Mouse (Mus musculus) hindbrain, embryonic 15.5 days (tissue): ENCODE measurements around the gene Syt9. TPM values are rescaled to one million over a fixed set of nuclear protein-coding genes. Genes with fewer than 3 reads are reported as not detected.

ENCODE experiments used
- ATAC-seq: fragments of 200-750 bp; cut with Nextera tagmentation; 2 replicates; pipeline ENCODE4 v1.8.0; 2017; ENCODE audit warnings: low read depth, moderate number of reproducible peaks, moderate TSS enrichment; ENCODE audit not compliant: low FRiP score
- H3K27ac ChIP-seq: fragments of 300-500 bp; sonication (generic); replicated peaks from 2 replicates; pipeline ENCODE4 v1.5.1; 2015; ENCODE audit warnings: mild to moderate bottlenecking, inconsistent platforms
- H3K27me3 ChIP-seq: fragments of 300-500 bp; sonication (generic); 2 replicates; pipeline ENCODE4 v1.6.1; 2015; ENCODE audit warnings: control low read depth, inconsistent platforms
- H3K36me3 ChIP-seq: fragments of 300-500 bp; sonication (generic); 2 replicates; pipeline ENCODE4 v1.6.1; 2015; ENCODE audit warnings: control low read depth, inconsistent platforms
- H3K4me1 ChIP-seq: fragments of 300-500 bp; sonication (generic); replicated peaks from 2 replicates; pipeline ENCODE4 v1.6.1; 2015; ENCODE audit warnings: control low read depth, inconsistent platforms
- H3K4me2 ChIP-seq: fragments of 300-500 bp; sonication (generic); 2 replicates; pipeline ENCODE4 v1.6.1; 2015; ENCODE audit warnings: moderate library complexity, mild to moderate bottlenecking, inconsistent platforms
- H3K4me3 ChIP-seq: fragments of 300-500 bp; sonication (generic); 2 replicates; pipeline ENCODE4 v1.5.1; 2015; ENCODE audit warnings: mild to moderate bottlenecking, inconsistent platforms
- H3K9ac ChIP-seq: fragments of 300-500 bp; sonication (generic); 2 replicates; pipeline ENCODE4 v1.6.1; 2015; ENCODE audit warnings: inconsistent platforms
- H3K9me3 ChIP-seq: fragments of 300-500 bp; sonication (generic); 2 replicates; pipeline ENCODE4 v1.6.1; 2016; ENCODE audit warnings: control low read depth, inconsistent platforms
- WGBS: fragments of 180-500 bp; shearing (Covaris S2); methylation state at CpG from one replicate; pipeline ENCODE4 v1.1.7; 2015; 5-methylcytosine and 5-hydroxymethylcytosine counted together
- polyA plus RNA-seq: library from polyadenylated mRNA; unstranded; fragments of >200 nt; fragmentation: Nextera tagmentation; extraction: Ambion mirVana; gene quantifications from 2 replicates; pipeline ENCODE4 v1.2.1, GENCODE M21; 2015

Gene Syt9
- polyA plus RNA-seq, 1 experiment from 2014 or later = 12.7 TPM

DNA sequence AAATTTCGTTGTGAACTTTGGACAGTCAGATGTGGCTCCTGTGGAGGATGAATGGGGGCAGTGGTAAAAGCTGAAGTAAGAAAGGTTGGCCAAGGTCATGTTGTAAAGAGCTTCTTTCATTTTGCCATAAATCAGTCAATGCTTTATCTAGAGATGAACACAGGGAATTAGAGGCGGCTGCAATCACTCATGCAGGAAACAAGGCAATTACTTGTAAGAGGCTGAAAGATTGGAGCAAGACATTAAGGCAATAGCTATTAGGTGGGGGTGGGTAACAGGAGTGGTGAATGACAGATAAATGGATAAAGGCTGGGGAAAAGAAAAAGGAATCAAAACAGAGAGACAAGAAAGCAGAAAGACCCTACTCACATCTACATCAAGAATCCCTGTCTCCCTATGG is 193.2 kb downstream of the Syt9 start:
- H3K4me2 ChIP-seq = no peak overlapping the region
- no peaks in the 10 kb centered on the region for H3K9me3 ChIP-seq
- 45% methylated on average over 2 of the region's 2 CpGs for WGBS
- ATAC-seq = no peak
- no peak overlapping the region for H3K4me3 ChIP-seq
- H3K27ac ChIP-seq = no peak overlapping the region
- no peaks in the 10 kb centered on the region for H3K36me3 ChIP-seq
- no peaks in the 10 kb centered on the region for H3K27me3 ChIP-seq
- no peaks in the 10 kb centered on the region for H3K4me1 ChIP-seq
- H3K9ac ChIP-seq = no peak overlapping the region

DNA sequence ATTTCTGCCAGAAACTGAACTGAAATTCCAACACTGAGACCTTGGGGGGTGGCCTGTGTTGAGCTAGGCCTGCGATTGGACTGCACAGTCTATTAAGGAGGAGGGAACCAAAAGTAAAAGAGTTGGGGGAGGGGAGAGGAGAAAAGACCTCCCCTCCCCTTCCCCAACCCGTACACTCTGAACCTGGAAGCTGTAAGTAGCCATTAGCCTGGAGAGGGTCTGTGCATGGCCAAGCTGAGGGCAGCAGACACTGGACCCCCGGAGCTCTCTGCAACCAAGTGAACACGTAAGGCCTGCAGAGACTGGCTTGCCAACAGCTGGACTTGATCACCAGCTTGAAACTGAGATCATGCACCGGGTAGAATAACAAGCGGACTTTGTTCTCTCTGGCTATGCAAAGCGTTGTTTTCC is 196.7 kb downstream of the Syt9 start, which contains the start of gene Olfml1:
Gene Olfml1, plus strand, starts transcription at position 186 of the 411 bp plus-strand sequence.
- Histone ChIP-seq H3K4me2 (no peak within 1 kb of the TSS), H3K4me1 (no peaks in the 10 kb centered on the region), H3K9ac (no peak within 1 kb of the TSS), H3K4me3 (no peak within 1 kb of the TSS), H3K27me3 (no peaks in the 10 kb centered on the region), H3K9me3 (no peaks in the 10 kb centered on the region), H3K36me3 (no peaks in the 10 kb centered on the region), H3K27ac (0 out of 2 replicates have a peak within 1 kb of the TSS, but pooled peaks have one; percentile 14)
- 66% methylated on average over 7 of the region's 7 CpGs for WGBS
- peak; percentile 54; the same call in 1 of the 2 replicates for ATAC-seq

DNA sequence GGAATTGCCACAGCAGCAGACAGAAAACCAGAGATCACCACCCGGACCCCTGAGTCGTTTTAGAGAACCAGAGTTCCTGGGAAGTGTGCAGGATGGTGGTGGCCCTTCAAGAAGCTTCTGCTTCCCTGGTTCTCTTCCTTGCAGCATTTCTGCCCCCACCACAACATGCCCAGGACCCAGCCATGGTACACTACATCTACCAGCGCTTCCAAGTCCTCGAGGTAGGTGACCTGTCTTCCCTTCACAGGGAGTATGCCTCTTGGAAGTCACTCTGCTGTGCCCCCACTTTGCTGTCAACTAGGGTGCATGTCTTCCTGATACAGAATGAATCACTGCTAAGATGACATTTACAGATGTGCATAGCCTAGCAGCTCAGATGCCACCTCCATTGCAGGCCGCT is 197.1 kb downstream of the Syt9 start:
- H3K4me3 ChIP-seq = no peak overlapping the region
- no peak overlapping the region for H3K9ac ChIP-seq
- 89% methylated on average over 5 of the region's 5 CpGs for WGBS
- no peaks in the 10 kb centered on the region for H3K36me3 ChIP-seq
- no peak for ATAC-seq
- no peak overlapping the region for H3K4me2 ChIP-seq
- no peaks in the 10 kb centered on the region for H3K27me3 ChIP-seq
- no peaks in the 10 kb centered on the region for H3K4me1 ChIP-seq
- H3K27ac ChIP-seq = 0 out of 2 replicates have a peak overlapping the region, but pooled peaks have one; percentile 14
- no peaks in the 10 kb centered on the region for H3K9me3 ChIP-seq

DNA sequence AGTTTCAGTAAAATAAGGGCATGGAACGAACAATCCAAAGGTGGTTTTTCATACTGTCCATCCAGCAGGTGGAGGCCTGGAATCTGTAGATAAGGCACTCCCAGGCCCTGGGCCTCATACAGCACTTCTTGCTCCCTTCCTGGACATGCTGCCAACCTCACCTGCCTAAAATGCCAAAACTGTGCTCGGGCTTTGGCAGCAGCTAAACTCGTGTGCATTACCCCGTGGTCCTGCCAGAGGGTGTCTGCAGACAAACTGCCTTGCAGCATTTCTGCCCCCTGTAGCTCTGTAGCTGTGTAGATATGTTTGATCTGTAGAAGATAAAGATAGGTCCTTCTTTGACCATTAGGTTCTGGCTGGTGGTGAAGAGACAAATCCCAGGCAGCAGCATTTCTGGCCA is 198.4 kb downstream of the Syt9 start:
- Histone ChIP-seq H3K4me2 (no peak overlapping the region), H3K27me3 (no peaks in the 10 kb centered on the region), H3K36me3 (no peaks in the 10 kb centered on the region), H3K4me3 (no peak overlapping the region), H3K4me1 (no peaks in the 10 kb centered on the region), H3K27ac (no peak overlapping the region), H3K9me3 (no peaks in the 10 kb centered on the region), H3K9ac (no peak overlapping the region)
- 74% methylated on average over 4 of the region's 4 CpGs for WGBS
- no peak for ATAC-seq

DNA sequence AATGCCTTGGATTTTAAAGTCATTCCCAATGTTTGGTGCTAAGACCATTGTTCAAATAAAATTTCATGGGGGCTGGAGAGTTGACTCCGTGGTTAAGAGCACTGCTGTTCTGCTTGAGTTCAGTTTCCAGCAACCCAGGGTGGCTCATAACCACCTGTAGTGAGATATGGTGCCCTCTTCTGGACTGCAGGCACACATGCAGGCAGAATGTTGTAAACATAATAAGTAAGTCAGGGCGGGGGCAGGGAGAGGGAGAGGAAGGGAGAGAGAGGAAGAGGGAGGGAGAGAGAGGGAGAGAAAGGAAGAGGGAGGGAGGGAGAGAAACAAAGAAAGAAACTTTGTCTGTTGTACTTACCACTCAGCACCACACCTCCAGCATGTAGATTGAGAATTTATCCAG is 203.3 kb downstream of the Syt9 start:
- ATAC-seq = no peak
- WGBS = 67% methylated on average over 2 of the region's 2 CpGs
- no peak overlapping the region for H3K4me2 ChIP-seq
- no peaks in the 10 kb centered on the region for H3K4me1 ChIP-seq
- H3K27me3 ChIP-seq = no peaks in the 10 kb centered on the region
- no peaks in the 10 kb centered on the region for H3K36me3 ChIP-seq
- H3K9me3 ChIP-seq = no peaks in the 10 kb centered on the region; the same call in 1 of the 2 replicates
- no peak overlapping the region for H3K9ac ChIP-seq
- no peak overlapping the region for H3K4me3 ChIP-seq
- no peak overlapping the region for H3K27ac ChIP-seq

DNA sequence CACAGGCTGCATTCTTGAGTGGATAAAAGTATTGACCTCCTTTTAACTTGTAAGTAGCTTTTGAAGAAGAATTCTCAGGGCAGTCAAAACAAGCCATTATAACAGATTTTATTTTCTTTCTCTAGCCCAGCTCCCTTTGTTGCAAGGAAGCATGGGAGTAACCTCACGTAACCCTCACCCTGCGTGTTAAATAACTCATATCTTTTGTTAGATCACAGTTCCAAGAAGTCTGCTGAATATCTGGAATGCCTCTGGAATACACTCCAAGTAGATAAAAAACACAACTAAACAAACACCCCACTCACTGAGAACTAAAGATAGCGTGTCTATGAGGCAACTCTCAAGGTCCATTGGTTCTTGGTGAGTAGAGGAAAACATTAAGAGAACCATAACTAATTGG is 203.7 kb downstream of the Syt9 start:
- no peak overlapping the region for H3K9ac ChIP-seq
- no peak overlapping the region for H3K4me3 ChIP-seq
- no peak overlapping the region for H3K27ac ChIP-seq
- no peaks in the 10 kb centered on the region; the same call in 1 of the 2 replicates for H3K9me3 ChIP-seq
- H3K4me2 ChIP-seq = no peak overlapping the region
- H3K27me3 ChIP-seq = no peaks in the 10 kb centered on the region
- H3K36me3 ChIP-seq = no peaks in the 10 kb centered on the region
- 74% methylated on average over 3 of the region's 3 CpGs for WGBS
- no peak for ATAC-seq
- no peaks in the 10 kb centered on the region for H3K4me1 ChIP-seq

DNA sequence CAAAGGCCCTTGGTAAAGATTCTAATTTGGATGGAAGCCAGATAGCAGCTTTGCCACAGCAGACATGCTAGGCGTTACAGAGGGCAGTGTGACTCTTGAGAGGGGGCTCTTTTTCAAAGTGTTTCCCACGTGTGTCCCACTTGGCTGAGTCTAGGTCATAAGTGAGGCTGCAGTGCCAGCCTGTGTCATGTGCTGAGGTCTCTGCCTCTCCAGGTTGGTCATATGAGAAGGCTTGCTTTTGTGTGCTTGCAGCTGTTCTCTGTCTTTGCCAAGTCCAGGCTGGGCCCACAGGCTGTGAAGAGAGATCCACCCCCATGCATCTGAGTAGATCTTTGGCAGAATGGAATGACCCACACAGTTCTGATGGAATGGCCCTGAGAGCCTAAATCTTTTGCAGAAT is 222.1 kb downstream of the Syt9 start:
- Histone ChIP-seq H3K9ac (no peak overlapping the region), H3K27me3 (peaks cover 3% of the 10 kb centered on the region; the same call in 1 of the 2 replicates), H3K9me3 (no peaks in the 10 kb centered on the region), H3K4me3 (no peak overlapping the region), H3K4me2 (no peak overlapping the region), H3K4me1 (peaks cover 22% of the 10 kb centered on the region), H3K27ac (no peak overlapping the region), H3K36me3 (no peaks in the 10 kb centered on the region)
- WGBS = 40% methylated on average over 2 of the region's 2 CpGs
- ATAC-seq = peak; percentile 19; the same call in 1 of the 2 replicates

DNA sequence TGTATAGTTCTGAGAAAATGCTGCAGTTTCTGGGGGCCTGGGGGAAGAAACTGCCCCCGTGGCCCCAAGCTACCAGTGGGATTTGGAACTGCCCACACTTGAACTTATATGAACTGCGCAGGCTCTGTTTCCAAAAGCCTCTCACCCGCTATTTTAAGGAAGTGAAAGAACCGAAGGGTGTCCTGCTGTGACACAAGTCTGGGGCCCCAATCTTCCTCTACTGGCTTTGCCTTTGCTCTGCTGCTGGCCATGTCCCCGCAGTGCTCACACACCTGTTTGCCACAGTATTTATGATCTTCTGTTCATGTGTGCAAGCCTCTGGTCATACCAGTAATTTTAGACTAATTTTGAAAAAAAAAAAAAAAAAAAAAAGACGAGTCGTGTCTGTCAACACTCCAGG is 223.4 kb downstream of the Syt9 start:
- H3K27ac ChIP-seq = no peak overlapping the region
- no peak overlapping the region for H3K9ac ChIP-seq
- peaks cover 3% of the 10 kb centered on the region; the same call in 1 of the 2 replicates for H3K27me3 ChIP-seq
- H3K4me3 ChIP-seq = peak overlapping the region; percentile 63
- ATAC-seq = no peak
- H3K4me2 ChIP-seq = peak overlapping the region; percentile 98
- H3K4me1 ChIP-seq = peaks cover 22% of the 10 kb centered on the region
- H3K36me3 ChIP-seq = no peaks in the 10 kb centered on the region
- WGBS = 33% methylated on average over 7 of the region's 7 CpGs
- no peaks in the 10 kb centered on the region for H3K9me3 ChIP-seq

DNA sequence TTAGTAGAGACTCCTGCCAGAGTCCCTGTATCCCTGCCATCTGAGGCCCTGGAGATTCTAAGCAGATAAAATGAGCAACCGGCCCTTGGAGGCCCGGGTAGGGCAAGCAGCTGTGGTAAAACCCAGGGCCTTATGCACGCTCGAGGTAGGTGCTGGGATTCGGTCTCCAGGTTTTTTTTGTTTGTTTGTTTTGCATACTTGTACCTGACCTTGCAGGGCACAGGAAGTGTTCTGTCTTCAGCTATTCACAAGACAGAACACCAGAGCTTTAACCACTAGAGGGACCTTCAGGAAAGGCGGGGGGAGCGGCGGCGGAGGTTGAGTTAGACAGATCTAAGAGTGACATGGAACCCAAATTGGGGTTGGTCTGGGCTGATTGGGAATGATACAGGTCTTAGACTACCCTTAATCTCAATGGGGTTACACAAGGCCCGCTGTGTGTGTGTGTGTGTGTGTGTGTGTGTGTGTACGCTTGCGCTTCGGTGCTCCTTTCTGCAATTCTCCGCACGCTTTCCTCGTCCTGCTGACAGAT is 223.9 kb downstream of the Syt9 start:
- WGBS = 3% methylated on average over 16 of the region's 16 CpGs
- H3K9ac ChIP-seq = peak overlapping the region; percentile 50
- H3K27ac ChIP-seq = no peak overlapping the region
- H3K27me3 ChIP-seq = peaks cover 3% of the 10 kb centered on the region; the same call in 1 of the 2 replicates
- ATAC-seq = peak; percentile 82
- H3K4me2 ChIP-seq = peak overlapping the region; percentile 98
- no peaks in the 10 kb centered on the region for H3K9me3 ChIP-seq
- H3K4me3 ChIP-seq = peak overlapping the region; percentile 63
- H3K36me3 ChIP-seq = no peaks in the 10 kb centered on the region
- peaks cover 22% of the 10 kb centered on the region for H3K4me1 ChIP-seq

DNA sequence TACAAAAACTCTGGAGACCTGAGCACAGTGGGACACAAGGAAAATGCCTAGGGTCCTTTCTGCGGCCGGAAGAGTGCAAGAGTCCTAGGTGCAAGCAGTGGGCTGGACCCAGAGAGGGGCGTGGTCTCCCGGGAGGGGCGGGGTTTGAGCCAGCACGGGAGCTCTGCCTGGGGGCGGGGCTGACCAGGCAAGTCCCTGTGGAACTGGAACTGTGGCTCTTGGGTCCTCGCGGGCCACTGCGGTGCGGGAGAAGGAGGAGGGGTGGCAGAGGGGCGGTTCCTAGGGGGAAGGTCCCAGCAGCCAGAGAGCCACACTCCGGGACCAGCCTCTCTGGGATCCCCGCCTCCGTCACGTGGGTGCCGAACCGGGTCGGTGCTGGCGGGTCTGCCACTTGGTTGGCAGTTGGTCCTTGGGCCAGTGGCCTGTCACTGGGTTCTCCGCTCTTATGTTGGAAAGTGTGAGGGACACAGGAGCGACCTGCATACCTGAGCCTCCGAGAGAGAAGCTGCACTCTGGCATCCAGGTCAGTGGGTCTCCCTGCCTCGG is 224.4 kb downstream of the Syt9 start, which contains the start of gene Ppfibp2:
Gene Ppfibp2, plus strand, starts transcription at position 351 of the 546 bp plus-strand sequence.
- ATAC-seq = peak; percentile 92
- Histone ChIP-seq H3K36me3 (no peaks in the 10 kb centered on the region), H3K4me1 (peaks cover 22% of the 10 kb centered on the region), H3K9ac (peak within 1 kb of the TSS; percentile 50), H3K9me3 (no peaks in the 10 kb centered on the region), H3K27ac (no peak within 1 kb of the TSS), H3K4me3 (peak within 1 kb of the TSS; percentile 63), H3K27me3 (peaks cover 3% of the 10 kb centered on the region; the same call in 1 of the 2 replicates), H3K4me2 (peak within 1 kb of the TSS; percentile 98)
- 2% methylated on average over 23 of the region's 24 CpGs for WGBS

DNA sequence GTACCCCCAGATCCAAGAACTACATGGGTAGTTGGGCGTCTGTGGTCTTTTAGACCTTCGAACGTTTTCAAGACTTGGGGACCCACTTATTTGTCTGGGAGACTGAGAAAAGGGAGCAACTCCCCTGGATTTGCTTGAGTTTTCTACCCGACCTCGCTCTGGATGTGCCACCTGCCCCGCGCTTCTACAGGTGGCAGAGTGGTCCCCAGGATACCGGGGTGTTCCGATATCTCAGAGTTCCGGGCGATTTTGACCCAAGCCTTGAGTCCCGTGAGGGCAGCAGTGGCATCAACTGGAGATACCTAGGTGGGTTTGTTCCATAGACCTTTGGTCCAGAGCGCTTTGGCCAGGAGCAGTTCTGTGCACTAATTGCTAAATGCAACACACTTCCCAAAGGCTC is 224.9 kb downstream of the Syt9 start:
- Histone ChIP-seq H3K4me3 (peak overlapping the region; percentile 63), H3K4me1 (peaks cover 22% of the 10 kb centered on the region), H3K9ac (peak overlapping the region; percentile 50), H3K4me2 (peak overlapping the region; percentile 98), H3K9me3 (no peaks in the 10 kb centered on the region), H3K27ac (no peak overlapping the region), H3K27me3 (peaks cover 3% of the 10 kb centered on the region; the same call in 1 of the 2 replicates), H3K36me3 (no peaks in the 10 kb centered on the region)
- WGBS = 16% methylated on average over 13 of the region's 13 CpGs
- ATAC-seq = no peak

DNA sequence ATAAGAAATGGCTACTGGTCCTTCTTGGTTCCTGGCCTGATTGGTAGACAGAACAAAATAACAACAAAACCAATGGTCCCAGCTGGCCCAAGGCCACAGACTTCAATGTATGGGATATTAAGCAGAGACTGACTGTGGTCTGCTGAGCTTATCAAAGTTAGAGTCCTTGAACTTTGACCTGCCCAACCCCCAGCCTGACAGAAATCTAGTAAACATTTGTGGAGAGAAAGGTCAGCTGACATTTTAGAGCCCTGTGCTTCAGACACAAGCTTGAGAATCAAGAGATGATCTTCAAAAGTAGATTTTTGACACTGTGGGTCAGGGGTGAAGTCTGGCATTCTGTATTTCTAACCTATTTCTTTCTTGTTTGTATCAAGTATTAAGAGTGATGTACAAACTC is 226.2 kb downstream of the Syt9 start:
- peaks cover 3% of the 10 kb centered on the region; the same call in 1 of the 2 replicates for H3K27me3 ChIP-seq
- H3K4me1 ChIP-seq = peaks cover 22% of the 10 kb centered on the region
- H3K9me3 ChIP-seq = no peaks in the 10 kb centered on the region
- H3K27ac ChIP-seq = no peak overlapping the region
- no peak for ATAC-seq
- no peak overlapping the region for H3K4me3 ChIP-seq
- H3K36me3 ChIP-seq = no peaks in the 10 kb centered on the region
- no peak overlapping the region for H3K4me2 ChIP-seq
- no peak overlapping the region for H3K9ac ChIP-seq
